Mouse (Mus musculus) induced T-regulatory cell, adult 2 months (primary cell): ENCODE data around the gene Zrsr1.
A peak's percentile ranks its signal among the peaks of the same experiment; 100 is the strongest.

Experiments used
- DNase-seq: peaks from one replicate; pipeline ENCODE4 v3.0.0-alpha.2; 2012; ENCODE audit warnings: low read depth

The Zrsr1 gene

DNA sequence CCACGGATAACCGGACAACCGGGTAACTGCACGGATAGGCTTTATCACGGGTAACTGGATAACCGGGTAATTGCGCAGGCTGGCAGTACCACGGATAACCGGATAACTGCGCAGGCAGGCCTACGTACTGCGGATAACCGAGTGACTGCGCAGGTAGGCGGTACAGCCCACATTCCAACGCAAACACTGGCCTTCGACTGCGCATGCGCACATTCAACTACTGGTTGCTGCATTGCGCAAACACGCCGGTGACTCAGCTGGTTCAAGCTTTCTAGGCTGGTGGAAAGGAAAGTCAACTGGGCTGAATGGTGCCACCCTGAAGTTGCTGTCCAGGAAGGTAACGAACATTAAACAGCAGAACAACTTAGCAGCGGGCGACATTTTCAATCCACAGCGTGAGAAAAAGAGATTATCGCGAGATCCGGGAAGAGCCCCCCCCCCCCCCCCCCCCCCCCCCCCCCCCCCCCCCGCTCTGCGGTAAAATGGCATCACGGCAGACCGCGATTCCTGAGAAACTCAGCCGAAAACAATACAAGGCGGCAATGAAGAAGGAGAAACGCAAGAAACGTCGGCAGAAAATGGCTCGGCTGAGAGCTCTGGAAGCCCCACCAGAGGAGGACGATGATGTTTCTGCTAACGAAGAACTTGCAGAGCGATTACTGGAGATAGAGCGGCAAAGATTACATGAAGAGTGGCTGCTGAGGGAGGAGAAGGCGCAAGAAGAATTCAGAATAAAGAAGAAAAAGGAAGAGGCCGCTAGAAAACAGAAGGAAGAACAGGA lies 1.1 kb downstream of the Zrsr1 start:
- peak; percentile 90 for DNase-seq

DNA sequence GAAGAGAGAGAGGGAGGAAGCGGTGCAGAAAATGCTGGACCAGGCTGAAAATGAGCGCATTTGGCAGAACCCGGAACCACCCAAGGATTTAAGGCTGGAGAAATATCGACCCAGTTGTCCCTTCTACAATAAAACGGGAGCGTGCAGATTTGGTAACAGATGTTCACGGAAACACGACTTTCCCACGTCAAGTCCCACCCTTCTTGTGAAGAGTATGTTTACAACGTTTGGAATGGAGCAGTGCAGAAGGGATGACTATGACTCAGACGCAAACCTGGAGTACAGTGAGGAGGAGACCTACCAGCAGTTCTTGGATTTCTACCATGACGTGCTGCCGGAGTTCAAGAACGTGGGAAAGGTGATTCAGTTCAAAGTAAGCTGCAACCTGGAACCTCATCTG lies 1.8 kb downstream of the Zrsr1 start:
- no peak for DNase-seq

DNA sequence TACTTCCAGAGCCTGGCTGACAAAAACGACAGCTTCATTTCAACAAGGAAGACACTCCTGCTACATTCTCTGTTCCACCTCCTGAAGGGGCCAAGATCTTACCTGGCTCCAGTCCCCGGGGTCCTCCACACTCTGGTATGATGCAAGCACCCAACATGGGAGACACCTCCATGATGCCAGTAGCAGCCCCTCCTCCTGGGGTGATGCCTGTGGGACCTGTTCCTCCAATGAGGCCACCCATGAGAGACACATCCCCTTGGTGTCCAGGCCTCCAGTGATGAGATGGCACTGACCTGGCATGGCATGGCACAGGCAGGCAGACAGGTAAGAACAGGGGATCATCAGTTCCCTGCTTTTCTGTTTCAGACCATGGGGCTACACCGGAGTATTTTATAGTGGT lies 6.4 kb downstream of the Zrsr1 start:
- no peak for DNase-seq

DNA sequence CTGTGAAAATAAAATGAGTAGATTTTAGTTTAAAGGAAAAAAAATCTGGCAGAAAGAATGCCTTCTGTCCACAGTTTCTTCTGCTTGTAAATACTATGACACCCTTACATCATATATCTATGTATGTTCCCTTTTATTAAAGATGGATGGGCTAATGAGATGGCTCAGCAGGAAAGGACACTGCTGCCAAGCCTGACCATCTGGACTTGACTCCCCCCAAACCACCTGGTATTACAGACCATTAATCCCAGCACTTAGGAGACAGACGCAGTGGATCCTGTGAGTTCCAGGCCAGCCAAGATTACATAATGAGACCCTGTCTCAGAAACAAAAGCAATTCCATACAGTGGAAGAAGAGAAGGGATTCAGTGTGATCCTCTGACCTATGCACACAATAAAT lies 6.9 kb downstream of the Zrsr1 start:
- no peak for DNase-seq

DNA sequence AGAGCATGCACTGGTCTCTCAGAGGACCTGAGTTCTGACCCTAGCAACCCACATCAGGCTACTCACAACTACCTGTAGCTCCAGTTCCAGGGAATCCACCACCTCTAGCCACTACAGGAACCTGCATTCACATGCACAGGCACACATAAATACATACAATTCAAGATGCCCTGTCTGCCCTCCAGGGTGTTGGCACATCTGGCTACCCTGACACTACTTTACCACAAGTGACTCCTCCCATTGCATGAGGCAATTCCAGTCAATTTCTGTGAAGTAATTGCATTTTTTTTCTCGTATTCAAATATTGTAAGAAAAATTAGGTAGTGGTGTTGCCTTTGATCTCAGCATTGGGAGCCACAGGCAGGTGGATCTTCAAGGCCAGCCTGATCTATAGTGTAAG lies 7.4 kb downstream of the Zrsr1 start:
- DNase-seq: no peak

DNA sequence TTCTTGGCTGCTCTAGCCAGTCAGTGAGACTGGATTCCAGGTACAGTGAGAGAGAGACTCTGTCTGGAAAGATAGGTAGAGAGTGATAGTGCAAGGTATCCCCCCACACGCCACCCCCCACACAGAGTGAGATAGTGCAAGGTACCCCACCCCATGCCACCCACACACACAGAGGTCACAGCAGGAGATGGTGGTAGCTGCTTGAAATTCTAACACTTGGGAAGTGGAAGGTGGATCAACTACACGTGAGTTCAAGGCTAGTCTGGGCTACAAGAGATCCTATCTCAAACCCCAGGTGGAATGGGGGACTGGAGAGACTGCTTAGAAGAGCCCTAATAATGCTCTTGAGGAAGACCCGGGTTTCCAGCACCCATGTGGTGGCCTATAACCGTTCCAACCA lies 9.2 kb downstream of the Zrsr1 start:
- no peak for DNase-seq

DNA sequence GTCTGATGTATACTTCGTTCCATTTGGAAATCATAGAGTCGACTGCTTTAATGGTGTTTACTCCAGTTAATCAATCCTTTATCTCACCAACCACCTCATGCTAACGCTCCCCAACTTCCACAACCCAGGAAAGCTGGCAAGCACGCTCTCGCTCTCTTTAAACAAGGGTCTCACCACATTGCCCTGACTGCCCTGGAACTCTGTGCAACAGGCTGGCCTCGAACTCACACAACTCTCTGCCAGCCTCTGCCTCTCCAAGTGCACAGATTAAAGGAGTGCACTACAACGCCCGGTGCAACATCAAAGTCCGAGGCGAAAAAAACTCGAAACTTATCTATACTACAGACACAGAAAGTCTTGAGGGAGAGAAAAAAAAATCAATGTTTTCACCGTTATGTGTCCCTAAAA lies 9.7 kb downstream of the Zrsr1 start:
- DNase-seq: no peak

DNA sequence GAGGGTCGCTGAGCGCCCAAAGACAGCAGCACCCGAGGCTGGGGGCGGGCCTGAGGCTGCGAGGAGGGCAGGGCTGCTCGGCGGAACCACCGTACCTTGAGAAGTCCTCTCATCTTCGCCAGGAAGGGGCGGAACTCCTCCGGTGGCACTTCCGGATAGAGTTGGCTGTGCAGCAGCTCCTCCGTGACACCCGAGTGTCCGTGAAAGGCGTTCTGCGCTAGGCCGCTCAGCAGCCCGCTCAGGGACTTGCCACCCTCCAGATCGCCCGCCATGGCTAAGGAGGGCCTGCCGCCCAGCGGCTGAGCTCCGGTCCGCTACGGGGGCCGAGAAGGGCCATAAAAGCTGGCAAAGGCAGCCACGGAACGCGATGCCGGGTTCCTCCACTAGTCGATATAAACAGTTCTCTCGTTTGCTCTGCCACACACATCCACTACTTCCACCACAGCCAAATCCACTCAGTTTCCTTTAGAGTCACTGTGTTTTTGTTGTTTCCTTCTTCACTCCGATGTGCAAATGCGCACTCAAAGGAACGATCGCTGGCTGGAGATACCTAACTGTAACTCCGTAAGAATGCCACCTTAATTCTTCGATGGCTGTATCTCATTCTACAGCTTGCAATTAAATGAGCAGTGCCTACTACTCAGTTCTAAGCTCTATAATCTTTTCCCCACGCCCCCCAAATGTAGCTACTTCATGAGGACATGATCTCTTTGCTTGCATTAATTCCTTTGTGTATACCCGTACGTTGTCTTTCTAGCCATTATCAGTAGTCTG lies 10.4 kb downstream of the Zrsr1 start, which contains the start of the genes Gm28048 and Commd1:
Gene Gm28048 (minus strand): TSS at position 107 of the 774 bp plus-strand sequence.
Gene Commd1 (minus strand): TSS at position 399 of the 774 bp plus-strand sequence.
- peak; percentile 96 for DNase-seq

DNA sequence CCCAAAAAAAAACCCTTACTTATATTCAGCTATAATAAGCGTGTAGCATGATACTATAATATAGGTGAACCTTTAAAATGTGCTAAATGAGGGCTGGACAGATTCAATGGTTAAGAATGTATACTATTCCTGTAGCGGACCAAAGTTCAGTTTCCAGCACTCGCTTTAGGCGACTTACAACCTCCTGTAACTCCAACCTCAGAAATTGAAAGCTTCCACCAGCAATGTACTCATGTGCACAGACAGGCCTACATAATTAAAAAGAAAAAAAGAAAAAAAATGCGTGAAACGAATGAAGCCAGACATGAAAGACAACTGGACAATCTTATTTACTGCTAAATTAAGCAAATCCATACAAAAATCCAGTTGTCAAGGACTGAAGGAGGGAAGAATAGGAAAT lies 11.0 kb downstream of the Zrsr1 start:
- DNase-seq: no peak

DNA sequence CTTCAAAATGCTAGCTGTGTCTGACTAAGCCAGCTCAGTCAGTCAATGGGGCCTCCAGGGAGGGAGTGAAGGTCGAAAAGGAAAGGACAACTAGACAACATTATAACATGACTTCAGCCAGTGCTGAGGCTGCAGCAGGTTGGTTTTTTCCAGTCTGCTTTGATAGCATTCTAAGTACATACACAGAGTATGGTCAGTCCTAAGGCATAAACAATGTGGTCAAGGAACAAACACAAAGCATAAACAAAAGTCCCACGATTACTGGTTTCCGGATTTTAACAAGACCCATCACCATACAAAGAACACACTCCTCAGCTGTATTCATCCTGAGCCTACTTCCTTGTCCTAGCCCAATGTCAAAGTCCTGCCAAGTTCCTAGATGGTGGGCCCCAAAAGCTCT lies 13.7 kb downstream of the Zrsr1 start:
- DNase-seq: no peak

DNA sequence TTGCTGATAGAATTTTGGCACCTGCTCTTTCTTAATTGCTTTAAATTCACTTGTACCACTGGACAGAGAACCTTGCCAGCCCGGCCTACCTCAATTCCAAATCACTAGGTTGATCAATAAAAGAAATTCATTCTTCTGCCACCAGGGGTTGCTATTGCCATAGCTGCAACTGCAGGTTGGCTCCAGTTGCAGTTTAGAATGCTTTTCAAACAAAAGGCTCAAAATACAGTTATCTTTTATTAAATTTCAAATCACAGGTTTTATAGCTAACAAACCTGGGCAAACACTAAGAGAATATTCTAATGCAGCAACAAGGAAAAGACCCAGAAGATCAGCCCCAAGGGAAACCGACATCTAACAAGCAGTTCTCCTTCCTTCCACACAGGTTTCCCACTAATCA lies 15.6 kb downstream of the Zrsr1 start:
- peak; percentile 87 for DNase-seq

DNA sequence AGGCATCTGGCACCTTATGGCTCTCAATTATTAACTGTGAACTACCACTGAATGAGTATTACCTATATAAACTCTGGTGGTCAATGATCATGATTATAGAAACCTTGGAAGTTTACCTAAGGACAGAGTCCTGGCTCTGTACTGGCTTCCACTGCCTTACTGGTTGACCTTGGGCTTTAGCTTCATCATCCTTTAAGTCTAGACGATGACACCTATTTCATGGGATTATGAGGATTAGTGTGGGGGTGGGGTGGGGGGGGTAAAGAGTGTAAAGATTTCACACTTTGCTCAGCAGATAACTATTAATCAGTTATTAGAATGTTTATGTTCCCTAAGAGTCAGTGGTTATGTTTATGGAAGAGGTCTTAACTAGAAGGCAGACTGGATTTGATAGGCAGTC lies 18.0 kb downstream of the Zrsr1 start:
- DNase-seq: no peak

DNA sequence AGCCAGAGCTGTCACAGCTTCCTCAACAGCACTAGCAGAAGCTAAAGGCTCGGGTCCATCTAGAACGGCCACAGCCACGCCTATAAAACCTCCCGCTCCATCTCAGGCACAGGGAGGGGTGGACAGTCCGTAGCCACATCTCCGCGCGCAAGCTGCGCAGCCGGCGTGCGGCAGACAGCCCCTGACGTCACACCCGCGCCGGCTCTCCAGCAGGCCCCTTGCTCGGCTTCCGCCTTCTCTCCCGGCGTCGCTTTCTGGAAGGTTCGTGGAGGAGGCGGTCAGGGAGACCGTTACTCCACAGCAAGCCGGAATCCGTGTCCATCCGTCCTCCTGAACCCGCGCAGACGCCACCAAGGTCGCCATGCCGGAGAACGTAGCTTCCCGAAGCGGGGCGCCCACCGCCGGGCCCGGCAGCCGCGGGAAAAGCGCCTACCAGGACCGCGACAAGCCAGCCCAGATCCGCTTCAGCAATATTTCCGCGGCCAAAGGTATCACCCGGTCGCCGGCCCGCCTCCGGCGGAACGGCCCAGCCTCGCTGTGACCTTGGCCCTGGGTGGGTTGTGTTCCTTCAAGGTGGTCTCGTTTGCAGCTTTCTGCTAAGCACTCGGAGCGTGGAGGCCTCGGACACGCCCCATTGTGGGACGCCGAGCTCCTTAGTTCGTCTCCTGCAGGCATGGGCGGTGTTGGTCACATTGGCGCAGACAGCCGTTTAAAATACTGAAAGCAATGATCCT lies 18.8 kb downstream of the Zrsr1 start, which contains the start of gene Cct4:
Gene Cct4 (plus strand): TSS at position 127 of the 734 bp plus-strand sequence.
- peak; percentile 91 for DNase-seq

DNA sequence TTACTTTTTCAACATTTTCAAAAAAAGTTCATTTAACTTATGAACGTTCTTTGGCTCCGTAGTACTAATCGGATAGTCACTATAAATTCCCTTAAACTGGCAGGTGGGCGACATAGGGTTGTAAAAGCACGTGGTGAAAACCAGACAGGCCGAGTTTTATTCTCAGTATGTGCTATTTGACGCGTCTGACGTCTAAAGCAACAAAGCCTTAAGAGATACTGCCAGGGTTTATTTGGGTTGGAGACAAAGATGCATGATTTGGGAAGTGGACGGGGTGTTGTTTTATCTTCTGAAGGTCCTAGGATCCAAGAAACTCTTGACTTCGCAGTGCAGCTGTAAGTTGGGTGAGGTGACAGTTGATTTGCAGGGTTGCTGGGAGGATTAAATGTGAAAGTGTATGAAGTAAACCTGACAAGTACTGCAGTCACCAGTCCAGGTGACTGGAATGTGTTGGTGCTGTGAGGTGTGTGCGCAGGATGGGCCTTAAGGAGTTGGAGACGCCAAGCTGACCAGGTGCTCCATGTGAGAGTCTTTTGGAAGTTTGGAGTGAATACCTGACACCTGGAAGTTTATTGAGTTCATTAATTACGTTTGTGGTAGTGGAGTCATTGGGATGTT lies 19.5 kb downstream of the Zrsr1 start:
- no peak for DNase-seq

DNA sequence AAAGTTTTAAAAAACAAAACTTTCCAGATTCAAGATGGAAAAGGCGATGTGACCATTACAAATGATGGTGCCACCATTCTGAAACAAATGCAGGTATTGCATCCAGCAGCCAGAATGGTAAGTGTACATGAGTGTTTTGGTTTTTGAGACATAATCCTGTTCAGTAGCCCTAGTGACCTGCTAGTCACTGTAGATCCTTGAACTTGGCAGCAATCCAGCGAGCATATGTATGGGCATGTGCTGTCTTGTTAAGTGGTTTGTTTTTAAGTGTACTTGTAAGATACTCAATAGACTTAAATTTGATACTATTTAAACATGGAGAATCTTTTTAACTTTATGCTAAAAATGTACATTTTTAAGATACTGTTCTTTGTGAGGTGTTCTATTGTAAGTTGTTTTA lies 22.5 kb downstream of the Zrsr1 start:
- DNase-seq: no peak

DNA sequence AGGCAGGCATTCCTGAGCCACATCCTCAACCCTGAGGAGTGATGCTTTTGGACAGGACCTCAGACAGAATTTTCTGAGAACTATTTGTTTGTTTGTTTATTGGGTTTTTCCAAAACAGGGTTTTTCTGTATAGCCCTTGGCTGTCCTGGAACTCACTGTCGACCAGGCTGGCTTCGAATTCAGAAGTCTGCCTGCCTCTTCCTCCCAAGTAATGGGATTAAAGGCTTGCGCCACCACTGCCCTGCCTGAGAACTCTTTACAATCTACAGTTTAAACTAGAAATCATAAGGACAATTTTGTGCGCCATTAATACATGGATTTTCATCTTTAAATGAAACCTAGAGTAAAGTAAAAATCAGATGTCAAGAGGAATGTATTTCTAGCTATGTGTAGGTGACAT lies 23.7 kb downstream of the Zrsr1 start:
- DNase-seq: no peak

DNA sequence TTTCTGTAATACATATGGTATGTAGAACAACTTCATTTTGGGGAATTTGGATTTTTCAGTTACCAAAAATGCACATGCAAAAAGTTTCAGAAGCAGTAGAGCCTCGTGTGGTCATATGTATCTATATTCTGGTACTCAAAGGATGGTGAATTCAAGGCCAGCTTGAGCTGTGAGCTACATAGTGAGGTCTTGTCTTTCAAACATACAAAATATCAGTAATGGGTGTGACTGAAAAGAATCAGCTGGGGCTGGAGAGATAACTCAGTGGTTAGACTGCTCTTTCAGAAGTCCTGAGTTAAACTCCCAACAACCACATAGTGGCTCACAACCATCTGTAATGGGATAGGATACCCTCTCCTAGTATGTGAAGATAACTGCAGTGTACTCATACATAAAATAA lies 26.5 kb downstream of the Zrsr1 start:
- DNase-seq: no peak

DNA sequence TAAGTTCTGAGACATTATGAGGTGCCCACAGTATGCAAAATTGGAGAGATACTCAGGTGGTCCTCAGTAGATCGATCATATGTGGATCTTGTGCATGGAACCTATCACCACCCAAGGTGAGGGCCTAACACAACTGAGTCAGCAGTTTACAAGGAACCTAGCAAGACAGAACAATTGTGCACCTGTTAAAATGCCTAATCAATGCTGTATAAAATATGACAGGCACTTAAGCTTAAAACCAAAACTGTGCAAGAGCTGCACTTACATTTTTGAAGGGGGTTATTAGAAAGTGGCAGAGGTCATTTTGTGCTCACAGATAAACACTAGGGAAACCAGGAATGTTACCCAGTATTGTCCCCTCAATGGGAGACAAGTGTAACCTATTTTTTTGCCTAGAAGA lies 33.5 kb downstream of the Zrsr1 start:
- DNase-seq: no peak

DNA sequence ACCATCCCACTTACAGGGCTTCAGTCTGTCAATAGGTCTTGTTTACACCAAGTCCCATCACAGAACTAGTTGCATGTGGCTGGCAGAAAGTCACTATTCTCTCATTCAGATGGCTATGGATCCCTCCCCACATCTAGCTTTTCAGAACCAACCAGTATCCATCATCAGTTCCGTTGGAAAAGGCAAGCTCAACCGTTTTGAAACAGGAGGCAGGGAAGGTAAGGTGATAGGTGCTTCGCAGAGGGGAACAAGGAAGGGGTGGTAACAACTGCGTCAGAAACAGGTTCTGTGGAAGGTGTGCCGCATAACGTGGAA lies 35.3 kb downstream of the Zrsr1 start:
- DNase-seq: no peak

DNA sequence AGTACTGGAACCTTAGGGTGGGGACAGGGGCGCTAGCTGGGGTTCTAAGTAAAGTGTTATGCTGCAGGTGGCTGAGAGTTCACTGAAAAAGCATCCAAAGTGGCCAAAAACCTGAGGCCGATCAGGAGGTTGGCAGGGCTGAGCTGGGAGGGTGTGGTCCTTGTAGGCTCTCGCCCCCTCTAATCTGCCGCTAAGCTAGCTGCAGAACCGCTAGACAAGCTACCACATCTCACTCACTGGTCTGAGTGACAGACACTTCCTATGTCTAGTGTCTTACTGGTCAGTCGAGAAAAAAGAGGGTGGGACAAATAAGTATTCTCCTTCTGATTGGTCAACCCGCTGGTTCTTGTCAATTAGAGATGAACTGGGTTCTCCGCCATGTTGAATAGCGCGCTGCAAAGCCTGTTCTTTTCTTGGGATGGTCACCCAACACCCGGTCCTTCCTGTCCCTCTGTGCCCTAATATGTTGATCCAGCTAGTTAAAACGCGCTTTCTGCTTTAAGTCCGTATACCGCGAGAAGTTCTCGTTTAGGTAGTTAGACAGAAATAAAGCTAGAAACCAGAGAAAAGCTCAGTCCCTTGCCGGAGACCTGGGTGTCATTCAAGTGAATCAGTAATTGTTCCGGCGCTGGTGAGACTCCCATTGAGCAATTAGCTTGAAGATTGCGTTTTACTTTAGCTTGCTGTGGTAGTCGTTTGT lies 35.8 kb downstream of the Zrsr1 start, which contains the start of gene Fam161a:
Gene Fam161a (plus strand): TSS at position 51 of the 700 bp plus-strand sequence.
- peak; percentile 93 for DNase-seq

DNA sequence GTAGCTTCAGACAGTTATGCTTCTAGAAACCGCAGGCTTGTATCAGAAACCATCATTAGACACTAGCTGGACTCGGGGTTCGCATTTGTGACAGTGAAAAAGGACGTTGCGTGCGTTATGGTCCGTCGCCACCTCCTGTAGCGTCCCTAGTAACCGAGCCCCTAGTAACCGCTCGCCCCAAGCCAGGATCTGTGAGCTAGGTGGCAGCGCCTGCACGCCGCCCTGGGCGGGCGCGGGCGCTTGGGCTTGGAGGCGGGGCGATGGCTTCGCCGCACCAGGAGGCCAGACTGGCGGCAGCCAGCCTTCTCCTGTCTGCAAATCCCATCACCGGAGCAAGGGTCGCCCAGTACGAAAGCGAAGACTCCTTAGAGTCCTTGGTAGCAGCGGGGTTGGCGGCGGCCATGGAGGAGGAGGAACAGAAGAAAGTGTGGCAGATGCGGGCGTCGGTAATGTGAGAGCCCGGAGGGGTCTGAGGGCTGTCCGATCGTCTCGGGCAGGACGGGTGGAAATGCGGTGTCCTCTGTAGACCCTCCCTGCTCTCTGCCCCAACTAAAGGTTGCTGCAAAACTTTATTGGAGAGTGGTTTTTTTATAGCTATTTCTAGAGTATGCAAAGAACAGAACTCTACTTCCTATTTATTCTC lies 36.5 kb downstream of the Zrsr1 start:
- peak; percentile 89 for DNase-seq
